Mouse (Mus musculus) embryonic facial prominence, embryonic 15.5 days (tissue): Measurements from ENCODE around the gene Fars2. TPM values are rescaled to one million over a fixed set of nuclear protein-coding genes. Genes with fewer than 3 reads are reported as not detected.
"Not testable (repeated sequence)": the region's sequence is repeated elsewhere in the genome, so short reads cannot be mapped to it uniquely, and the experiment has no call there.

Source experiments
- ATAC-seq: fragments of 200-750 bp; cut with Nextera tagmentation; 2 replicates; pipeline ENCODE4 v1.8.0; 2017; ENCODE audit warnings: low read depth, moderate TSS enrichment; ENCODE audit not compliant: insufficient number of reproducible peaks, low FRiP score, low TSS enrichment
- H3K27ac ChIP-seq: fragments of 300-500 bp; sonication (generic); replicated peaks from 2 replicates; pipeline ENCODE4 v1.5.1; 2015; ENCODE audit warnings: mild to moderate bottlenecking, inconsistent platforms
- H3K27me3 ChIP-seq: fragments of 300-500 bp; sonication (generic); 2 replicates; pipeline ENCODE4 v1.6.1; 2015; ENCODE audit warnings: inconsistent platforms
- H3K36me3 ChIP-seq: fragments of 300-500 bp; sonication (generic); 2 replicates; pipeline ENCODE4 v1.6.1; 2015; ENCODE audit warnings: mild to moderate bottlenecking, inconsistent platforms
- H3K4me1 ChIP-seq: fragments of 300-500 bp; sonication (generic); 2 replicates; pipeline ENCODE4 v1.6.1; 2015; ENCODE audit warnings: inconsistent platforms
- H3K4me2 ChIP-seq: fragments of 300-500 bp; sonication (generic); replicated peaks from 2 replicates; pipeline ENCODE4 v1.6.1; 2015; ENCODE audit warnings: mild to moderate bottlenecking, inconsistent platforms
- H3K4me3 ChIP-seq: fragments of 300-500 bp; sonication (generic); replicated peaks from 2 replicates; pipeline ENCODE4 v1.5.1; 2015; ENCODE audit warnings: mild to moderate bottlenecking, inconsistent platforms
- H3K9ac ChIP-seq: fragments of 300-500 bp; sonication (generic); 2 replicates; pipeline ENCODE4 v1.6.1; 2015; ENCODE audit warnings: inconsistent platforms
- H3K9me3 ChIP-seq: fragments of 300-500 bp; sonication (generic); replicated peaks from 2 replicates; pipeline ENCODE4 v1.6.1; 2016; ENCODE audit warnings: inconsistent platforms
- WGBS: fragments of 180-500 bp; shearing (Covaris S2); methylation state at CpG from one replicate; pipeline ENCODE4 v1.1.7; 2015; 5-methylcytosine and 5-hydroxymethylcytosine counted together
- polyA plus RNA-seq: library from polyadenylated mRNA; unstranded; fragments of >200 nt; fragmentation: Nextera tagmentation; extraction: Ambion mirVana; gene quantifications from 2 replicates; pipeline ENCODE4 v1.2.1, GENCODE M21; 2015

Gene Fars2
- polyA plus RNA-seq, 1 experiment from 2014 or later = 34.1 TPM

DNA sequence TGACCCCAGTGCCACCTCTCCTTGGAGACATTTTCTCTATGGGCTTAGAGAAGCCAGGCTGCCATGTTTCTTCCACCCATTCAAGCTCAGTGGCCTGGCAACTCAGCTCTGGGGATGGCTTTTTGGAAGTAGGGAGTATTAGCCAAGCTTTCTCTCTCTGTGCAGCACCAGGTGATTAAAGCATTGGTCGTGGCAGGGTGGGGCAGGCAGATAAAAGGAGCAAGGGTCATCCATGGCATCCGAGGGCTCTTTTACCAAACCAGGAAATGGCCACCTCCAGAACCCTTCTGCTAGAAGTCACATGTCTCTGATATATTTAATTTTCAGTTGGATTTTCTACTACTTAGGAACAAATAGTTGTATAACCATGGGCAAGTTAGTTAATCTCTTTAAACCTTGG is 212.7 kb downstream of the Fars2 start:
- no peak overlapping the region for H3K9ac ChIP-seq
- no peak overlapping the region for H3K4me2 ChIP-seq
- no peak overlapping the region for H3K4me3 ChIP-seq
- no peaks in the 10 kb centered on the region for H3K9me3 ChIP-seq
- no peaks in the 10 kb centered on the region for H3K36me3 ChIP-seq
- H3K27ac ChIP-seq = no peak overlapping the region
- H3K27me3 ChIP-seq = no peaks in the 10 kb centered on the region
- 79% methylated on average over 2 of the region's 2 CpGs for WGBS
- ATAC-seq = no peak
- no peaks in the 10 kb centered on the region for H3K4me1 ChIP-seq

DNA sequence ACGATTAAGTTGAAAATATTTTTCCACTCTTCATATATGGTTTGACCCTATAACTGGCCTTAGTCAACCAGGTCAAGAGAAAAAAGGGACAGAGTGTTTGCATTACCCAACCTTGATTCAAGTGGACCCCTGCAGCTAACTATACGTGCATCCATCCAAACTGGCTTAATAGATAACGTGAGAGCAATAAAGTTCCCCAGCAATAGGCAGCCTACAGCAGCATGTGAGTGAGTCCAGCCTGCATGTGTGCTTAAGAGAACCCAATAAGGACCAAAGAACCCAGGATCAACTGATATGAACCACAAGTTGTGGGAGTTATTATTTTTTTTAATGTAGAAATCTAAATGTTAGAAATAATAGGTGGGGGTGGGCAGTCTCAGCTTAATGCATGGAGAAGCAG is 213.3 kb downstream of the Fars2 start:
- H3K27ac ChIP-seq = no peak overlapping the region
- H3K4me3 ChIP-seq = no peak overlapping the region
- H3K9ac ChIP-seq = no peak overlapping the region
- 85% methylated on average over 3 of the region's 3 CpGs for WGBS
- no peak for ATAC-seq
- no peaks in the 10 kb centered on the region for H3K9me3 ChIP-seq
- no peaks in the 10 kb centered on the region for H3K27me3 ChIP-seq
- H3K4me2 ChIP-seq = no peak overlapping the region
- H3K4me1 ChIP-seq = no peaks in the 10 kb centered on the region
- H3K36me3 ChIP-seq = no peaks in the 10 kb centered on the region

DNA sequence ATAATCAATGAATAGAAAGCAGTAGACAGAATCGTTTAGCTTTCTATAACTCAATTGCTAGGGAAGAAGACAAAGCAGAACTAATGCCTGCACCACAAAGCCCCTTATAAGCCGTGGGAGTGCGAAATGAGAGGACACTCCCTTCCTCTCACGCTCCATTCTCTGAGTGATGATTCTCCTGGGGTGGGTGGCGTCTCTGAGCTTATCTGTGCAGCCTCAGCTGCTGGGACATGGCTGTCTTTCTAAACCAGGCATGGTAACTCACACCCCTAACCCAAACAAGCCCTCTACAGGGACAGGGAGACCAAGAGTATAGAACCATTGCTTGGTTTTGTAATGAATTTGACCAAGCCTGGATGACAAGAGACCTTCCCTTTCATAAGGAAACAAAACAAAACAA is 217.5 kb downstream of the Fars2 start:
- Histone ChIP-seq H3K9ac (no peak overlapping the region), H3K9me3 (no peaks in the 10 kb centered on the region), H3K27me3 (no peaks in the 10 kb centered on the region), H3K36me3 (no peaks in the 10 kb centered on the region), H3K4me1 (no peaks in the 10 kb centered on the region), H3K27ac (no peak overlapping the region), H3K4me2 (no peak overlapping the region), H3K4me3 (no peak overlapping the region)
- WGBS = 79% methylated on average over 5 of the region's 5 CpGs
- no peak for ATAC-seq

DNA sequence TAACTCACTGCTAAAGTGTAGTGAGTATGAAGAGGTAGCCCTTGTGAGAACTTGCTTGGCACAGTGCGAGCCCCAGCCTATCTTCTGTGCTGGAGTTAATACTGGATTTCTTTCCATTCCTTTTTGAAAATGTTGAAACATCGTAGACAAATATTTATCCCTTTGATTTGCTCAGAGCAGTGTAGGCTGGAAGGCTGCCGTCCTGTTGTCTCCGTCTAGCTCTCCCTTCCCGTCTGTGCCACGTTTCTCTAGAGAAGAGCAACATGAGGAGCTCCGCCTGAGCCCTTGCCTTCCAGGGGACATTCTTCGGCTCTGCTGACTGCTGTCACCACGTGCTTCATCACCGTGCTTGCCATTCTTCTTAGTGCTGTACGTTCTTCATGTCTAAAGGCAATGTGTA is 234.3 kb downstream of the Fars2 start:
- ATAC-seq = no peak
- Histone ChIP-seq H3K4me2 (no peak overlapping the region), H3K27ac (no peak overlapping the region), H3K4me1 (no peaks in the 10 kb centered on the region), H3K36me3 (no peaks in the 10 kb centered on the region), H3K4me3 (no peak overlapping the region), H3K27me3 (no peaks in the 10 kb centered on the region), H3K9ac (no peak overlapping the region), H3K9me3 (no peaks in the 10 kb centered on the region)
- WGBS = 58% methylated on average over 11 of the region's 11 CpGs

DNA sequence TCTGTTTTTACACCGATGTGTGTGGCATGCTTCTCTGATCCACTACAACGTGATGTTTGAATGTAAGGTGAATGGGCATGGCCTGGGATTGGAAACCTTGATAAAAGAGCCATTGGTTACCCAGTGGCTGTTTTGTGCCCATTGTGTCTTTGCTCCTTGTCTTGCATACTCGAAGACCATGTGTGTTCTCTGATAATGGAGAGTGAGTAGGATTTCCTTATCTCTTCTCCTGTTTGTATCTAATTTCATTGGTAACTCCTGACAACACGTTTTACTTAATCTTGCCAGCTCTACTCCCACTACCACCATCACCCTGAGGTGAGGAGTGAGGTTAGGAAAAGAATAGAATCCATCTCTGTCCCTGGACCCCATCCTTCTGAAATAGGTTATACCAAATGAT is 240.3 kb downstream of the Fars2 start:
- Histone ChIP-seq H3K36me3 (no peaks in the 10 kb centered on the region), H3K4me1 (no peaks in the 10 kb centered on the region), H3K9ac (no peak overlapping the region), H3K27me3 (no peaks in the 10 kb centered on the region), H3K9me3 (no peaks in the 10 kb centered on the region), H3K4me2 (no peak overlapping the region), H3K27ac (no peak overlapping the region), H3K4me3 (no peak overlapping the region)
- ATAC-seq = no peak
- WGBS = 90% methylated on average over 4 of the region's 4 CpGs

DNA sequence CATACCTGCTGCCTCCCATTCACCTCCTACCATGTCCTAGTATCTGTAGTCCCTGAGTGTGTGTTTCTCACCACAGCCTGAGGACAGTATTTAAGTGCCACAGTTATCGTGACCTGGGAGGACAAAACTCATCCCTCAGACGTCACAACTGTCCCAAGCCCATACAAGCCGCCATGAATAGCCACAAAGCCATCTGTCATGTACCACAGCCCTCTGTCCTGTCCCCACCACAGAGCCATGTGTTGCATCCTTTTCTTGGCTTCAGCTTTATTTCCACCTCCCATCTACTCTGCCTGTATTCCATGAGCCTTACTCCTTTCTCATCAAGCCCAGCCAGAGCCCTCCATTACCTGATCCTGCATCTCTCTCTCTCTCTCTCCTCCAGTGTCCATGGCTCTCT is 244.2 kb downstream of the Fars2 start:
- Histone ChIP-seq H3K9ac (no peak overlapping the region), H3K9me3 (no peaks in the 10 kb centered on the region), H3K27me3 (no peaks in the 10 kb centered on the region), H3K4me1 (no peaks in the 10 kb centered on the region), H3K4me3 (no peak overlapping the region), H3K4me2 (no peak overlapping the region), H3K36me3 (no peaks in the 10 kb centered on the region), H3K27ac (no peak overlapping the region)
- WGBS = 86% methylated on average over 3 of the region's 3 CpGs
- ATAC-seq = no peak

DNA sequence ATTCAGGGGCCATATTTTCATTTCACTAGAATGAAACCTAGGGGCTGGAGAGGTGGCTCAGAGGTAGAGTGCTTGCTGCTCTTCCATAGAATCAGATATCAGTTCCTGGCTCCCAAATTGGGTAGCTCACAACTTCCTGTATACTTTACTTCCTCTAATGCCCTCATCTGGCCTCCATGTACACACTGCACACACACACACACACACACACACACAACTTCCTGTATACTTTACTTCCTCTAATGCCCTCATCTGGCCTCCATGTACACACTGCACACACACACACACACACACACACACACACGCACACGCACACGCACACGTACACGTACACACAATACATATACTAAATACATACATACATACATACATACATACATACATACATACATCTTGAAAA is 248.5 kb downstream of the Fars2 start:
- H3K4me2 ChIP-seq, H3K9me3 ChIP-seq, H3K27me3 ChIP-seq, H3K36me3 ChIP-seq, H3K27ac ChIP-seq, H3K9ac ChIP-seq, H3K4me1 ChIP-seq, ATAC-seq, H3K4me3 ChIP-seq: not testable (repeated sequence)
- 99% methylated on average over 5 of the region's 5 CpGs for whole genome bisulfite sequencing

DNA sequence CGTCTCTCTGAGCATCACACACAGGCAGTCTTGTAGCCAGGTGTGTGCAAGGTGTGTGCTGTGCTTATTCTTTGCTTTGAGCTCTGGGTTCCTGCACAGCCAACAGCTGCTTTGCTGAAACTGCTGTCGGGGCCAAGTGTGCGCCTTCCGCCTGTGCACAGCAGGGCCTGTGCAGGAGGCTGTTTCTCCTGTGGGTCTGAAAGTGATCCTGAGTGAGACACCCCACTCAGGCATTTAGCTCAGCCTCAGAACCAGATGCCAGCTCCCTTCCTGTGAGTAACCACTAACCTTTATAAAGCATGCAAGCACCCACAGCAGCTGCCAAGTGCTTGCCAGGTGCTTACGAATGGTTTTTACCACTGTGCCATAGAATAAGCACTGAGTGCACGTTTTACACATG is 249.1 kb downstream of the Fars2 start:
- 0 out of 2 replicates have a peak, but pooled peaks cover 4% of the 10 kb centered on the region for H3K4me1 ChIP-seq
- no peaks in the 10 kb centered on the region for H3K9me3 ChIP-seq
- no peaks in the 10 kb centered on the region for H3K27me3 ChIP-seq
- H3K4me2 ChIP-seq = no peak overlapping the region
- H3K36me3 ChIP-seq = no peaks in the 10 kb centered on the region
- H3K4me3 ChIP-seq = no peak overlapping the region
- H3K9ac ChIP-seq = no peak overlapping the region
- ATAC-seq = no peak
- 71% methylated on average over 6 of the region's 6 CpGs for WGBS
- H3K27ac ChIP-seq = no peak overlapping the region

DNA sequence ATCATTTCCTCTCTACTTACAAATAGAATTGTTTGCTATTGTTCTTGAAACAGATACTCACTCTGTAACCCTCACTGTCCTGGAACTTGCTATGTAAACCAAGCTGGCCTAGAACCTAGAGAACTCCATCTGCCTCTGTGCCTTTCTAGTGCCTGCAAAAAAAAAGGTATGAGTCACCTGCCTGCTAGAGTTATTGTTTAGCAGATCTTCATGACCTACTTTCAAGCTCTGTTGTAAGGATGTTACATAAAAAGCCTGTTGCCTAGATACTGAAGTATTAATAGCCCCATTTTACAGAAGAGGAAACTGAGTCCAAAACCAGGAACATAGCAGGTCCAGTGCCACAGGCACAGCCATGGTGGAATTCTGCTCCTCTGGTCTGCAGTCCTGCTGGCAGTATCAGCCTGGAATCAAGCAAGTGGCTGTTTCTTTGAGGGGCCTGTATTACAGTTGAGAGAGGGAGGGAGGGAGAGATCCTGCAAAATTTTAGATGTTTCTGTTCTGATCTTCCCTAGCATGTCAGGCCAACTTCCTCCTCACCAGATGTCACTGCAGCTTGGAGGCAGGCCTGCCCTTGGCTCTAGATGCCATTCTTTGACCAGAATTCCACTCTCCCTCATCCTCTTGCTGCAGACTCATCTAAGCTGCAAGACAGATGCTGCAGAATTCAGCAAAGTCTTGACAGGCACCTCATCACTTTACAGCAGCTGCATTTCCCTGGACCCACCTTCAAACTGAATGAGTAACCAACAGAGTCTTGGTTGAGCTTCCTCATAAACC is 250.7 kb downstream of the Fars2 start:
- H3K27me3 ChIP-seq = no peaks in the 10 kb centered on the region
- ATAC-seq = no peak
- H3K9me3 ChIP-seq = no peaks in the 10 kb centered on the region
- no peak overlapping the region for H3K9ac ChIP-seq
- no peak overlapping the region for H3K4me2 ChIP-seq
- H3K4me1 ChIP-seq = 0 out of 2 replicates have a peak, but pooled peaks cover 4% of the 10 kb centered on the region
- no peaks in the 10 kb centered on the region for H3K36me3 ChIP-seq
- no peak overlapping the region for H3K4me3 ChIP-seq
- H3K27ac ChIP-seq = no peak overlapping the region

DNA sequence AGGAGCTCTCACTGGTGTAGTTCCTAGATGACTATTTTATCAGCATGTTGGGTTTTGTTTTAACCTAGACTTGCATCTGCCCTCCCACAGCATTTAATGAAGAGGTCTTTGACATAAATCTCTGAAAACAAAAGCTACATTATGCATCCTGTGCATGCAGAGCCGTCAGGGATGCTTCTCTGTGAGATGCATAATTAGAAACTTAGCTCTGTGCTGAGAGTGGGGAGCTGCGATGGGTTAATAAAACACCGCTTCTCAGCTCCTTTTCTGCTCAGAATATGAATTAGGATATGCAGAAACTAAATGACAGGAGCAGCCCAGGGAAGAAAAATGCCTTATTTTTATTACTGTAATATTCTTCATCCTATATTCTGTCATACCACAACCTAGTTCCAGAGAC is 251.6 kb downstream of the Fars2 start:
- H3K9me3 ChIP-seq = no peaks in the 10 kb centered on the region
- no peak overlapping the region for H3K4me3 ChIP-seq
- no peaks in the 10 kb centered on the region for H3K36me3 ChIP-seq
- no peak overlapping the region for H3K9ac ChIP-seq
- H3K27me3 ChIP-seq = no peaks in the 10 kb centered on the region
- ATAC-seq = no peak
- H3K4me2 ChIP-seq = no peak overlapping the region
- WGBS = 54% methylated on average over 3 of the region's 3 CpGs
- 0 out of 2 replicates have a peak, but pooled peaks cover 4% of the 10 kb centered on the region for H3K4me1 ChIP-seq
- no peak overlapping the region for H3K27ac ChIP-seq

DNA sequence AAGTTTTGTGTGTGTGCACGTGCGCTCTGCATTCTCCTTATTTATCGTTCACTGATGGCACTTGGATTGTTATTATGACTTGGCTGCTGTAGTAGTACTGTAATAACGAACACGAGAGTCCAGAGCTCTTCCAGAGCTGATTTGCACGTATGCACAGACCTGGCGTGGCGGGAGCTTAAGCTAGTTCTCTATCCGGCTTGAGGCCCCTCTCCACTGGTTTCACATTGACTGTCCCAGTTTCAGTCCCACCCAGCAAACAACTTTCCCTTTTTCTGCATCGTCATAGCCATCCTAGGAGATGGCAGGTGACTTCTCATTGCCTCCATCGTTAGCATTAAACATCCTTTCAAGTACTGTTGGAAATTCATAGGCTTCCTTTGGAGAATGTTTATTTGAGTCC is 252.2 kb downstream of the Fars2 start:
- no peak for ATAC-seq
- WGBS = 83% methylated on average over 11 of the region's 11 CpGs
- H3K27ac ChIP-seq = no peak overlapping the region
- no peak overlapping the region for H3K4me2 ChIP-seq
- H3K4me1 ChIP-seq = 0 out of 2 replicates have a peak, but pooled peaks cover 4% of the 10 kb centered on the region
- H3K27me3 ChIP-seq = no peaks in the 10 kb centered on the region
- no peaks in the 10 kb centered on the region for H3K9me3 ChIP-seq
- H3K9ac ChIP-seq = no peak overlapping the region
- H3K36me3 ChIP-seq = no peaks in the 10 kb centered on the region
- H3K4me3 ChIP-seq = no peak overlapping the region

DNA sequence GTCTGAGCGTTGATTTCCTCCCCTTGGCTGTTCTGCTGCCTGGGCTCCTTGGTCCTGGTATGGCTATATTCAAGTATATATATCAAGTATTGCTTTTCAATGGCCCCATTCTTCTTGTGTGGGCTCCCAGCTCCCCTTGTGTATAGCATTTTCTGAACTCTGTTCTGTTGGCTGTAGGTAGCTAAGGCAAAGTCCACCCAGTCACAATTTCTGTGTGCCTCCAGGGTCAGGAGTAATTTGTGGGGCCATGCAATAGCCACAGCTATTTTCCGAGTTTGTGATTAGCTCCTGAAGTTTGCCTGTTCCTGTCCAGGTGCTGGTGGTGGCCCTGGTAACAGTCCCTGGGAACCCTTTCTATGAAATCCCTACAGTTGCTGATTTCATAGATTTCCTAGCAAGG is 266.0 kb downstream of the Fars2 start:
- Histone ChIP-seq H3K9me3 (no peaks in the 10 kb centered on the region), H3K4me1 (no peaks in the 10 kb centered on the region), H3K27me3 (no peaks in the 10 kb centered on the region), H3K4me3 (no peak overlapping the region), H3K27ac (no peak overlapping the region), H3K4me2 (no peak overlapping the region), H3K9ac (no peak overlapping the region), H3K36me3 (no peaks in the 10 kb centered on the region)
- 69% methylated on average over 2 of the region's 2 CpGs for WGBS
- no peak for ATAC-seq
